Mouse (Mus musculus) left cerebral cortex, adult 8-10 months (tissue): ENCODE measurements around the gene Krt19. TPM values are rescaled to one million over a fixed set of nuclear protein-coding genes. Genes with fewer than 3 reads are reported as not detected.

Experiments
- DNase-seq, 2 experiments: peaks; one replicate each; pipeline ENCODE4 v3.0.0; 2022; ENCODE audit warnings: low spot score in 2 of 2
- total RNA-seq, 4 experiments: library from RNA; stranded (reverse); gene quantifications; 2 replicates each; pipeline ENCODE4 v1.2.4; 2022

The Krt19 gene
- total RNA-seq, 4 experiments from 2014 or later, result not detected

DNA sequence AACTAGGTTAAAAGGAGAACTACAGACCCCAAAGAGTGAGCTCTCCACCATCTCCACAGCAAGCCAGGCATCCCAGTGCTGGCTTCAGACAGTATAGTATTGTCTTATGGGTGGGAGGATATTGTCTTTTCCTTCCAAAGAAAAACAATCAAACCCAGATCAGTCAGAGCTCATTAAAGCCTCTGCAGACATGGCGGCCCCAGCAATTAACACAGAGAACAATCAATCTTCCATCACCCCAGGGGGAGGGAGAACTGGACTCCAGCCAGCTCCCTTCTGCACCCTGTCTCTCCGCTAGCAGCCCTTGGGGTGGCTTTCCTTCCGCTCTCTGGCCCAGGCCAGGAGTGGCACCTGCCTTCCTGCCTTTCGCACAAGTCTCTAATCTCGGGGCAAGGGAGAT is 10.8 kb downstream of the Krt19 start:
- DNase-seq, result no peak

DNA sequence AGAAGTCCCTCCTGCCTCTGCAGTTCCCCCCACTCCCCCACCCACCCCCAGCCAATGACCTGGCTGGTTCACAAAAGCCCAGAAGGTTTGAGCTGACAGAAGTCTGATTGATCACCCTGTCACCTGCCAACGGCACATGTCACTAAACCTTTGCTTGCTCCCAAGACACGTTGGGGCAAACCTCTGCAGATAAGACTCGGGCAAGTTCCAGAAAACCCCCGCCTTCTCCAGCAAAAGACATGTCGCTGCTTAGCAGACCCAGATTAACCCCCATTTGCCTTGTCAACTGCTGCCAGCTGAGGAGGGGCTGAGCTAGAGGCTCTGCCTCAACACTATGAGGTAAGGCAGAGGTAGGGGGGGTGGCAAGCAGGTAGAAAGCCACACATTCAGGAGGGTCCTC is 11.9 kb downstream of the Krt19 start:
- no peak for DNase-seq

DNA sequence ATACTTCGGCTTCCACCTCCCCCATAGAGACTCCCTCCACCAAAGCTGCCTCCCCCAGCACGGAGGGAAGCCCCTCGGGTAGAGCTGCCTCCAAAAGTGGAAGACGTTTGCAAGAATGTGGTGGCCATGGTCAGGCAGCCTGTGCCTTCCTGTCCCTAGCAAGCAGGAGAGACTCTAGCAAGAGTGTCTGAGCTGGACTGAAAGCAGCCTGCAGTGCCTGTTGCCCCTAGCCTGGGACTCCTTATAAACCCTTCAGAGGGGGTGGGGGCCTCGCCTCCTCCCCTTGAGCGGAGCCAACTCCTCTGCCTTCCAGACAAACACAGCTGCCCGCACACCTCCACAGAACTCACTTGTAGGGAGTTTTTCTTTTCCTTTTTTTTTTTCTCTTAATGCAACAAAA is 12.7 kb downstream of the Krt19 start, which contains the start of gene Krt15:
Gene Krt15, minus strand, starts transcription at position 198 of the 400 bp plus-strand sequence.
- DNase-seq, result no peak

DNA sequence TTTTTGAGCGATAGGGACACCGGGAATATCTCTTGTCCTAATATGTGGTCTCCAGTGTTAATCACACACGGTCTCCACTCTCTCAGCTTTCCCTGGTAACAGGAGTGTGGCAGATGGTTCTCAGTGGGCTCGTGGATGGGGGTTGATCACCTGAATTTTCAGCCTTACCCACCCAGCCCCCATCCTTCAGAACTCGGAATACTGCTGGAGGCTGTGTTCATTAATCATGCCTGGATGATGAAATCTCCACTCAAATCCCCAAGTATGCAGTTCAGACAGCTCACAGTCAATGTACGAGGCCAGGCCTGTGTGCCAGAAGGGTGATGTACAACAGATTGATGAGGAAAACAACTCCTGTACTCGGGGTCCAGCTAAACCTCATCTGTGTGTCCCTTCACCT is 23.6 kb downstream of the Krt19 start:
- no peak for DNase-seq

DNA sequence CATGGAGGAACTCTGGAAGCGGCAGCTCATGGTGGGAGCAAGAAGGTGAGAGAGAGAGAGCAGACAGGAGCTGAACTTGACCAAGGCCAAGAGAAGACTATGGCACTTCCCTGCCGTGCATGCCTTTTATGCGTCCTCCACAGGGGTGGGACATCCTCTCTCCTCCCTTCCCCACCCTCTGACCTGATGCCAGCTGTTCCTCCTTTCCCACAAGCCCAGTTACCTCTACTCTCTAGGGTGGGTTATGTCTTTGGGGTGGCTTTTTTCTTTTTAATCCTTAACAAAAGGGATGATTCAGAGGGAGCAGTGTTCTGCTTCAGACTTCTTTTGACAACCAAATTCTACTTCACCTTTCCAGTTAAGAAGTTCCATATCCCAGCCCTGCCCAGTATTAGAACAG is 27.0 kb downstream of the Krt19 start, which contains the start of gene Krt13:
Gene Krt13, minus strand, starts transcription at position 101 of the 400 bp plus-strand sequence.
- DNase-seq, result no peak

DNA sequence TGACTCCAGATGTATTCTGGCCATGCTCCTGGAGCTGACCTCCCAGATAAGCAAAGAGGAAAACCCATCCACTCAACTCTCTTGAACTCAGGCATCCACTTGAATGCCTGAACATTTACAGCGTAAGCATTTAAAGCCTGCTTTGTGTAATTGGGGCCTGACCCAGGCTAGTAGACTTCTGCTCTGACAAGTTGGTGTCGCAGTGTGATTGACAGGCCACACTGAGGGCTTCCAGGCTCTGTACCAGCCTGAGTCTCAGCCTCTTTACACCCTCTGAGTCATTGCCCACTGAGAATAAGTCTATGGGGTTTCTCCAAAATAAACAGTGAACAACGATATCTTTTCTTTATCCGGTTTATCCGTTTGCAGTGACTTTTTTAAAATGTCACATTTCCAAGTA is 28.1 kb downstream of the Krt19 start:
- no peak for DNase-seq

DNA sequence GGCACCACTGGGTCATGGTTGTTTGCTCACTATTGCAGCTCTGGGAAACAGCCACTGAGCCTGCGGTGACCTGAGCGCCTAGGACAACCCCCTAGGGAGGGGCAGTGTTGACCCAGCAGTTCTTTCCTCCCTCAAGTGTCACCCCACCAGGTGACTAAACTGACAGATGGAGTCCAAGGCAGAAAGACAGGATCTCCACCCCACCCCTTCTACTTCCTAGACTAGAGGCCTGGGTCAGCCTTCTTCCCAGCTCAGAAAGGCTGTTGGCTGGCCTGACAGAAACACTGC is 34.8 kb downstream of the Krt19 start:
- no peak for DNase-seq

DNA sequence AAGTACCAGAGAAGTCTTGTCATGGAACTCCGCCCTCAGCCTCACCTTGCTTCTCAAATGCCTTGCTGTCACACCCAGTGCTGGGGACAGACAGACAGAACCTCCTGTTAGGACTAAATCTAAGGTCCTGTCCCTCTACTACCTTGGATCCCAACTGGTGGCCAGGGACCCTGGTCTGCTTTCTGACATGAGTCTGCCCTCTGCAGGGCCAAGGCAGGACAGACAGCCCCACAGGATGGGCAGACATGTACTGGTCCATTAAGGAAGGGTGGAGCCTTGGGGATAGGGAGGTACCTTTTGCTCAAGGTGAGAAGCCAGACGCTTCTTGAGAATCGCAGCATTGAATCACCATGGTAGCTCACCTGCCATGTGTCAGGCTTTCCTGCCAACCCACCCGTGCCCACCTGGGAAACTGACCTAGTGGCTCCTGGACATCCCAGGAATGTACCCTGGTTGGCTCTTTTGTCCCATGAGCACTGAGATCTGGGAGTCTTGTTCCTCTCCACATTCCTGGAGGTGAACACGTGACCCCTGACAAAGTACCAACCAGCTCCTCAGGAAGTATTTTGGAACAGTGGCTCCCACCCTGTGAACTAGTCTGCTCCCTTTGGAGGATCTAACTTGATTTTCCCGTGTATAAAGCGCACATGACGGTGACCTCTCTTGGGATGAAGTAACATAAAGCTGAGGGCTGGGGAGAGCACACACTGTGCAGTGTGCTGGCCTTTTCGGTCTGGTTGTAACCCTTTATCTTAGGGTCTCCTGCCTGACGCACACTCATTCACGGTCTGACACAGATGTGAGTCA is 35.3 kb downstream of the Krt19 start:
- no peak for DNase-seq

DNA sequence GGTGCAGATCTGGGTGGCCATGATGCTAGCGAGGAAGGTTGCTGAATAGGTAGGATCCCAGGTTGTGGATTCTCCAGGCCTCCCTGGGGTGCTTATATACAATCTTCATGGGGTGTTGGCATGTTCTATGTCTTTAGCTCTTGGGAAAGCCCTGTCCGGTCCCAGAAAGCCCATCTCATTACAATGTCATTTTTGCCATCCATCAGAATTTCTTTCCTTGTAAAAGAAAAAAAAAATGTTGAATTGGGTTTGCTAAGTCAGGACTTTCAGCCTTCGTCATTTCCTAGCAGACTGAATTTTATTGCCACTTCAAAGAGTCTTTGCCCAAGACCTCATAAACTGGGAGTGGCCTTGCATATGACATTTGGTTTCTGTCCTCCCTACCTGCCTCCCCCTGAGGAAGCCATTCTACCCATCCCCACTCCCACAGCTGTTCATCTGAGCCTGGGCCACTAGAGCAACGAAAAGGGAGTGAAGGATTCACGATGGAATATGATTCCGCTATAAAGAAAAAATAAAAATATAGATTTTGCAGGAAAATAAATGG is 42.8 kb downstream of the Krt19 start, which contains the start of gene Krt36:
Gene Krt36, minus strand, starts transcription at position 51 of the 547 bp plus-strand sequence.
- DNase-seq, result no peak

DNA sequence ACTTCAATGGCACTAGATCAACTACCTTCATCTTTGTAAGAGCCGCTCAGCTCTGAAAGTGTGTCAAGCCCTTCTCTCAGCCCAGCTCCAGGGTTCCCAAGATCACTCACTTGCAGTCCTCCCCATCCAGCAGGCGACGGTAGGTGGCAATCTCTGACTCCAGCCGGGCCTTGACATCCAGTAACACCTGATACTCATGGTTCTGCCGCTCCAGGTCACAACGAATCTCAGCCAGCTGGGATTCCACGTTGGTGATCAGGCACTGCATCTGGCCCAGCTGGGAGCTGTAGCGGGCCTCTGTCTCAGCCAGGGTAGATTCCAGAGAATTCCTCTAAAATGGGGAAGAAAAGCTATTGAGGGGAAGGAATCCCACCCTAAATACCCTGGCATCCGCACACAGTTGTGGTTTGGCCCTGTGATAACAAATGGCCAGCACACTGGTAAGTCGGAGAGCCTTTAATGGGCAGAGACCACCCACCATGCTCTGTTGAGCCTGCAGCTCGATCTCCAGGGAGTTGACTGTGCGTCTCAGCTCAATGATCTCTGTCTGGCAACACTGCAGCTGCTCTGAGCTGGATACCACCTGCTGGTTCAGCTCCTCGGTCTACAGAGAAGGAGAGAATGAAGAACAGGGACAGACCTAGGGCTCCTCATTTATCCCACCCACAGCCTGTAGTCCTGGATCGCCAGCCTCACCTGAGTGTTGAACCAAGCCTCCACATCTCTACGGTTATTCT is 45.6 kb downstream of the Krt19 start:
- no peak for DNase-seq

DNA sequence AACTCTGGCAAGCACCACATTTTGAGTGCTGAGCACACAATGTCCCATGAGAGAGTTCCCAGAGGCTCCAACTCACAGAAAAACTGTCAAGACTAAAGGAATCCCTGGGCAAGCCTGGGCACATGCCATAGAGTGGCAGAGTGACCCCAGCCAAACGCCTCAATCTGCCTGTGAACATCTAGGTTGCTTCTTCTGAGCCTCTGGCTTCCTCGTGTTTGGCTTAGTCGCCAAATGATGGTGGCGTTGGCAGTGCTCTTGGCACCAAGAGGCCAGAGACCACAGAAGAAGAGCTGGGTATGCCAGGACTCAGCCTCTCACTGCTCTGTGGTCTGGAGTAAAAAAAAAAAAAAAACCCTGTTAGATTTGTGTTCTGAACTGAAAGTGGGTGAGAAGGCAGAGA is 48.1 kb downstream of the Krt19 start:
- DNase-seq, result no peak

DNA sequence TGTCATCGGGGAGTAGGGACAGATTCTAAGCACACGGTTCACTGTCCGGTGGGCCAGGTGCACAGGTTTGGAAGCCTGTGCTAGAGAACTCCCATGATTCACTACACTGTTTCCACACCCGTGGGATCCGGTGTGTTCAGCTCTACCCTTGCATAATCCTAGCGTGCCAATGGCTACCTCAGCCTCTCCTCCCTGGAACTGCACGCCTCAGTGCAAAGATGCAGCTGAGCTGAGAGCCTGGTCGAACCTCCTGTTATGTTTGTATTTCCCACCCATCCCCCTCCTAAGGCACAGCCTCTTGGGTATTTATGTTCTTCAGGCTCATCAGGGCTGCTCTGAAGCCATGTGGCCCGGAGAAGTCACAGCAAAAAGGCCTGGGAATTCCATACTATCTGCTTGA is 50.6 kb downstream of the Krt19 start:
- no peak for DNase-seq

DNA sequence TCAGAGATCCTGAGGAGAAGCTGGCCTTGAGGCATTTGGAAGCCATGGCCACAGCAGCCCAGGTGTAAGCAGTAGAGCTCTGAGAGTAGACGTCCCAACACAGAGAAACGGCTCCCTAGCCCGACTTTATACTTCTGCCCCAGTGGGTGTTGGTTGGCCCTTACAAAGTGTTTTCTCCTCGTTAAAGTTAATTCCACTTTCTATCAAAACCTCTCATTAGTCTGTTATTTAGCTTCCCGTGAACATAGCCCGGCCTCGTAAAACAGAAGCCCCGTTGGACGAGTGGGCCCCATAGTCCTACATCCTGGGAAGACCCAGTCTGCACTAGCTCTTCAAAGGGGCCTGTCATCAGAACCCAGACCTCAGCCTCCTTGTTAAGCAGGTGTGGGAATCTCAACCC is 52.3 kb downstream of the Krt19 start, which contains the start of gene Krt35:
Gene Krt35, minus strand, starts transcription at position 101 of the 400 bp plus-strand sequence.
- no peak for DNase-seq

Other genes with a start within 250 kb of the Krt19 start
- gene Krtap31-1, start 240.7 kb downstream of the Krt19 start, total RNA-seq, result not detected
- gene Gm11565, start 233.9 kb downstream of the Krt19 start, total RNA-seq, result not detected
- gene Krtap31-2, start 212.4 kb downstream of the Krt19 start, total RNA-seq, result not detected
- not detected for gene Krtap9-5, start 200.2 kb downstream of the Krt19 start, total RNA-seq
- gene Krtap29-1, start 169.6 kb downstream of the Krt19 start, total RNA-seq, result not detected
- not detected for gene Krtap16-1, start 162.1 kb downstream of the Krt19 start, total RNA-seq
- not detected for gene Krtap17-1, start 154.7 kb downstream of the Krt19 start, total RNA-seq
- gene Krt33a, start 132.5 kb downstream of the Krt19 start, total RNA-seq, result not detected
- gene Krt33b, start 118.8 kb downstream of the Krt19 start, total RNA-seq, result not detected
- gene Krt34, start 107.1 kb downstream of the Krt19 start, total RNA-seq, result not detected
- gene Krt31, start 98.1 kb downstream of the Krt19 start, total RNA-seq, result not detected
- gene Krt32, start 60.4 kb downstream of the Krt19 start, total RNA-seq, result not detected
- gene Krt35, start 52.4 kb downstream of the Krt19 start, total RNA-seq, result not detected
- gene Krt36, start 43.0 kb downstream of the Krt19 start, total RNA-seq, result not detected
- gene Krt13, start 27.1 kb downstream of the Krt19 start, total RNA-seq, result not detected
- not detected for gene Krt15, start 12.7 kb downstream of the Krt19 start, total RNA-seq
- 1 to 10 TPM; 4.2 to 5.0 (median 4.4) TPM for gene Krt9, start 44.6 kb upstream of the Krt19 start, total RNA-seq
- not detected for gene Krt14, start 58.9 kb upstream of the Krt19 start, total RNA-seq
- gene Krt16, start 100.2 kb upstream of the Krt19 start, total RNA-seq, result not detected
- gene Krt17, start 112.4 kb upstream of the Krt19 start, total RNA-seq, result under 1 TPM in 1 of 4 experiments, not detected in 3; 0.50 TPM
- not detected for gene Krt42, start 121.2 kb upstream of the Krt19 start, total RNA-seq
- 100 to 1,000 TPM; 753 to 824 (median 763) TPM for gene Eif1, start 171.2 kb upstream of the Krt19 start, total RNA-seq
- gene Gast, start 185.7 kb upstream of the Krt19 start, total RNA-seq, result not detected
- 100 to 1,000 TPM; 132 to 184 (median 175) TPM for gene Hap1, start 207.5 kb upstream of the Krt19 start, total RNA-seq
- gene Jup, start 249.1 kb upstream of the Krt19 start, total RNA-seq, result 10 to 100 TPM; 54.1 to 58.4 (median 55.9) TPM